Mouse (Mus musculus): ENCODE results near the gene Treml1. TPM values are rescaled to one million over a fixed set of nuclear protein-coding genes. Genes with fewer than 3 reads are reported as not detected.
A peak's percentile ranks its signal among the peaks of the same experiment; 100 is the strongest.

Gene Treml1
- polyA plus RNA-seq, 1 experiment from 2014 or later = 15.8 TPM

DNA sequence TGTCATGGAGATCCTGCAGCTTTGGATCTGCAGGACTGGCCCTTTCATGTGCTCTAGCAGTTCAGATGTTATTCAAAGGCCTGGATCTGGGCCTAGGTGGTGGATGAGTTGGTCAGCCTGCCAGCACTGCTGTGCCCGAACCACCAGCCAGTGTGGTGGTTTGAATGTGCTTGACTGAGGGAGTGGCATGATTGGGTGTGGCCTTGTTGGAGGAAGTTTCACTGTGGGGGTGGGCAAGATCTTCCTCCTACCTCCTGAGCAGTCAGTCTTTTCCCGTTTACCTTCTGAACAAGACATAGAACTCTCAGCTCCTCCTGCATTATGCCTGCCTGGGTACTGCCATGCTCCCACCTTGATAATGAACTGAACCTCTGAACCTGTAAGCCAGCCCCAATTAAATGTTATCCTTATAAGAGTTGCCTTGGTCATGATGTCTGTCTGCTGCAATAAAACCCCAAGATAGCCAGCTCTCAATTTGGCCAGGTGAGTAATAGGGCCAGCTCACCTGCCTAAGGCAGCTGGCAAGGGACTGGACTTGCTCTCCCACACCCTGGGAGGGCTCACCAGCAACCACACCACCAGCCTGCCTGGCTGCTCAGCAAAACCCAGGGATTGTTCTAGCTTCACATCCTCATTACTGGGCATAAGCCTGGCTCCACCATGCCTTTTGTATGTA, 26.2 kb downstream of the Treml1 start:
- ATAC-seq (ENCODE audit: insufficient read depth) = no peak
- Histone ChIP-seq H3K9me3 (replicated peaks) (no peaks in the 10 kb centered on the region), H3K36me3 (replicated peaks) (peaks cover 54% of the 10 kb centered on the region), H3K27me3 (no peaks in the 10 kb centered on the region), H3K4me3 (replicated peaks) (no peak overlapping the region), H3K27ac (replicated peaks) (no peak overlapping the region), H3K9ac (no peak overlapping the region), H3K4me2 (no peak overlapping the region), H3K4me1 (replicated peaks) (peaks cover 7% of the 10 kb centered on the region)
- 19% methylated on average over 2 of the region's 2 CpGs for WGBS (ENCODE audit: insufficient replicate concordance)

DNA sequence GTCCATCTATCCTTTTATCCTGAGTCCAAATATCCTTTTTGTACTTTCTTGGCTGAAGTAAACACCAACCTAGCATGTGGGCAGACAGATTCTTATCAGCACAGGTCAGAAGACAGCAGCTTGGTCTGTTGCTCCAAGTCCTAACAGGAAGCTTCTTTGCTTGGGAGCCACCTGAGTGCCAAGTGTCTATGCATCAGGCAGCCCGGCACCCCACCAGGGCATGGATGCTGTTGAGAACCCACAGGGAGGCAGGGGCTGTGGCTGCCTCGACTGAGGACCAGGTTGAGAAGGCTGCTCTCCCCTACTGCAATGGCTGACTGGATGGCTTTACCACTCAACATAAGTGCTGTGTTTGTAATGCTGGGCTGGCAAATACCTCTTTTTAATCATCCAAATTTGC, 28.9 kb downstream of the Treml1 start:
- Histone ChIP-seq H3K9ac (no peak overlapping the region), H3K27ac (replicated peaks) (no peak overlapping the region), H3K4me3 (replicated peaks) (no peak overlapping the region), H3K27me3 (no peaks in the 10 kb centered on the region), H3K36me3 (replicated peaks) (peaks cover 81% of the 10 kb centered on the region), H3K4me2 (no peak overlapping the region), H3K4me1 (replicated peaks) (peaks cover 7% of the 10 kb centered on the region), H3K9me3 (replicated peaks) (no peaks in the 10 kb centered on the region)
- 82% methylated on average over 2 of the region's 2 CpGs for WGBS (ENCODE audit: insufficient replicate concordance)
- ATAC-seq (ENCODE audit: insufficient read depth) = no peak

DNA sequence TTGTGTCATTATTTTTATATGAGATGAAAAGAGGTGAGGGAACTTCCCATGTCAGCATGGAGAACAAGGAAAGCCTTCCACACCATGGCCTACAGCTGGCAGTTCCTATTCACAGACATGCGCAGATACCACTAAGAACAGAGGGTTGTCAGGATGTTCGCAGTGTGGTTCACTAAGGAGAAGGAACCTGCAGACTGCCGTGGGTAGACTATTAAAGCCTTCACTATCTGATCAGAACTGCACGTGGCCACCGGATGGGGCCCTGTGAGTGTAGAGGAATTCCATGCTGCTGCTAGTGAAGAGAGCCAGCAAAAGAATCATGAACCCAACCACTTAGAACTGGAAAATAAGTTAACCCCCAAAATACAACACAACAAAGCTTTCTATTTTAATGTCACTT, 29.7 kb downstream of the Treml1 start:
- Histone ChIP-seq H3K36me3 (replicated peaks) (peaks cover 89% of the 10 kb centered on the region), H3K9ac (no peak overlapping the region), H3K27me3 (no peaks in the 10 kb centered on the region), H3K9me3 (replicated peaks) (no peaks in the 10 kb centered on the region), H3K4me1 (replicated peaks) (peaks cover 7% of the 10 kb centered on the region), H3K4me3 (replicated peaks) (no peak overlapping the region), H3K4me2 (no peak overlapping the region), H3K27ac (replicated peaks) (no peak overlapping the region)
- WGBS (ENCODE audit: insufficient replicate concordance) = 50% methylated on average over 5 of the region's 5 CpGs
- no peak for ATAC-seq (ENCODE audit: insufficient read depth)

DNA sequence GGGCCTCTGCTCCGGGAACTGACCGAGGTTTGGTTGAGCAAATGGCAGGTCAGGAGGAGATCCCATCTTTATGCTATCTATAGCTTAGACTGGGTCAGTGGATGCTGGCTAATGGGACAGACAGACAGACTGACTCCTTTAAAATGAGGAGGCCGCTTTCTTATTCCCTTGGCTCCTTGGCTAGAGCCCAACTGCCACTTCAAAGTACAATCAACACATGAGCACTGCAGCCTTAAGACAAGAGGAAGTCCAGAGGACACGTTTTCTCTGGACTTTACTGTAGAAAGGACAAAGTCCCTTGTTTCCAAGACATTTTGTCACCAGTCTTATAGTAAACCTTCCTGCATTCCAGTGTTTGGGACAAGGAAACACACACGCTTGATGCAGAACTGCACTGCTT, 31.7 kb downstream of the Treml1 start:
- WGBS (ENCODE audit: insufficient replicate concordance) = 86% methylated on average over 5 of the region's 5 CpGs
- no peaks in the 10 kb centered on the region for H3K4me1 ChIP-seq (replicated peaks)

DNA sequence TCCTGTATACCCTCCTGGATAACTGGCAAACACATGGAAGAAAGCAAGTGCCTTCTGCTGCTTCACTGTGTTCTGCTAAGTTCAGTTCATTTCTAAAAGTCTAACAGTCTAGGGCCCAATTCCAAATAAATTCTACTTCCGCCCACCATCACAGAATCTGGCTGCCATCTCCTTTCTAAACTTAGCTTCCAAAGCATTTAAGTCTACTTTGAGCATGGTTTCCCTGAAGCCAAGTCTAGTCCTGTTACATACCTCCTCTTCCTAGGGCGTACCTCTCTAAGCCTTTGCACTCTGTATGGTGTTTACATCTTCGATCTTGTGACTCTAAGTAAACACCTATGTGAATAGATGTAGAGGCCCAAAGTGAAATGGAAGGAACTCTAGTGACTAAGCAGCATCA, 32.9 kb downstream of the Treml1 start:
- 86% methylated on average over 3 of the region's 3 CpGs for WGBS (ENCODE audit: insufficient replicate concordance)
- no peak for ATAC-seq (ENCODE audit: insufficient read depth)
- Histone ChIP-seq H3K36me3 (replicated peaks) (peaks cover 100% of the 10 kb centered on the region), H3K27me3 (no peaks in the 10 kb centered on the region), H3K27ac (replicated peaks) (no peak overlapping the region), H3K4me1 (replicated peaks) (no peaks in the 10 kb centered on the region), H3K4me3 (replicated peaks) (no peak overlapping the region), H3K9ac (no peak overlapping the region), H3K4me2 (no peak overlapping the region), H3K9me3 (replicated peaks) (no peaks in the 10 kb centered on the region)

More for the DNA sequence above, 31.7 kb downstream of the Treml1 start:
- no peaks in the 10 kb centered on the region for H3K9me3 ChIP-seq (replicated peaks)
- no peak overlapping the region for H3K9ac ChIP-seq
- no peak overlapping the region for H3K4me3 ChIP-seq (replicated peaks)
- no peak overlapping the region for H3K4me2 ChIP-seq
- no peak overlapping the region for H3K27ac ChIP-seq (replicated peaks)
- H3K27me3 ChIP-seq = no peaks in the 10 kb centered on the region
- ATAC-seq (ENCODE audit: insufficient read depth) = no peak
- peaks cover 100% of the 10 kb centered on the region for H3K36me3 ChIP-seq (replicated peaks)

DNA sequence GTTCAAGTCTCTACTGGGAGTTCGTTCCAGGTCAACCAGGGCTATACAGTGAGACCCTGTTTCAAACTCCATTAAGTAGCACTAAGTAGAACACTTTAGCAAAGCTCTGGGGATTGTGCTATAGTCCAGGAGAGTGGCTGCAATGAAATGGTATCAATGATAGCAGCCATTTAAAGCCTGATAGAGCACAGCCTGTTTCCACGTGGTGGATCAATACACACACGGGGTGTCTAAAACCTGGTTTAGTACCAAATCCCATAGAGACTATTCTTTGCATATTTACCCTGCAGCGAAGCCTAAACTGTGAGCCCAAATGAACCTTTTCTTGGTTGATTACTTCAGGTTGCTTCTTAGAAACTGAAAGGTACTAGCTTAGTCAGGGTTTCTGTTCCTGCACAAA, 42.0 kb downstream of the Treml1 start:
- no peak for ATAC-seq (ENCODE audit: insufficient read depth)
- Histone ChIP-seq H3K27me3 (no peaks in the 10 kb centered on the region), H3K27ac (replicated peaks) (no peak overlapping the region), H3K36me3 (replicated peaks) (peaks cover 55% of the 10 kb centered on the region), H3K4me2 (no peak overlapping the region), H3K9me3 (replicated peaks) (no peaks in the 10 kb centered on the region), H3K4me3 (replicated peaks) (no peak overlapping the region), H3K9ac (no peak overlapping the region), H3K4me1 (replicated peaks) (peaks cover 48% of the 10 kb centered on the region)
- 84% methylated on average over 4 of the region's 4 CpGs for WGBS (ENCODE audit: insufficient replicate concordance)

DNA sequence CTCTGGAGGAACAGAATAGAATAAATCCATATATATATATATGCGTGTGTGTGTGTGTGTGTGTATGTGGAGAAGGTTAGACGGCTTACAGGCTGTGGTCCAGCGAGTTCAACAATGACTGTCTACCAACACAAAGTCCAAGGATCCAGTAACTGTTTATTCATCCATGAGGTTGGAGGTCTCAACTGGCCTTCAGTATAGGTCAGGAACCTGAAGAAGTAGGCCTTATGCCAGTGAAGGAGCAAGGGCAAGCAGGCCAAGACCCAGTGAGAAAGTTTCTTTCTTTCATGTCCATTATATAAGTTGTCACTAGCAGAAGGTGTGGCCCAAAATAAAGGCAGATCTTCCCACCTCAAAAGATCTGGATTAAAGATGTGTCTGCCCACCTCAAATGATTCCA, 43.0 kb downstream of the Treml1 start:
- Histone ChIP-seq H3K4me1 (replicated peaks) (peaks cover 58% of the 10 kb centered on the region), H3K9ac (no peak overlapping the region)

DNA sequence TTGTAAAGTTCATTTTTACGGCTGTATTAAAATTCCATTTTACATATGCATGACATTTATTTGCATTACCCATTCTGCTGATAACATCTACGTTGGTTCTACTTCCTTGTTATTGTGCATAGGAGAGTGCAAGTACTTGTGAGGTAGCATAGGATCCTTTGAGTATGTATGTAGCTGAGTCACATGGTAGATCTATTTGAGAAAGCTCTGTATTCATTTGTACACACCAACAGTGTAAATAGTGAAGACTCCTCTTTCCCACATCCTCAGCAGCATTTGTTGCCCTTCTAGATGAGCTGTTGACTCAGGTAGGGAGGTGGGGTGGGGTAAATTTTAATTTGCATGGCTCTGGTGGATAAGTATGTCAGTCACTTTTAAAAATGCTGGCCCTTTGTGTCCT, 44.1 kb downstream of the Treml1 start:
- ATAC-seq (ENCODE audit: insufficient read depth) = no peak
- Histone ChIP-seq H3K27ac (replicated peaks) (peak overlapping the region; percentile 69), H3K4me3 (replicated peaks) (no peak overlapping the region), H3K27me3 (no peaks in the 10 kb centered on the region), H3K4me1 (replicated peaks) (peaks cover 65% of the 10 kb centered on the region), H3K4me2 (peak overlapping the region; percentile 35; the same call in 1 of the 2 replicates), H3K9ac (no peak overlapping the region), H3K9me3 (replicated peaks) (no peaks in the 10 kb centered on the region), H3K36me3 (replicated peaks) (peaks cover 33% of the 10 kb centered on the region)
- 63% methylated on average over 2 of the region's 2 CpGs for WGBS (ENCODE audit: insufficient replicate concordance)

More for the DNA sequence above, 43.0 kb downstream of the Treml1 start:
- H3K27me3 ChIP-seq = no peaks in the 10 kb centered on the region
- no peak for ATAC-seq (ENCODE audit: insufficient read depth)
- H3K9me3 ChIP-seq (replicated peaks) = no peaks in the 10 kb centered on the region
- no peak overlapping the region for H3K4me3 ChIP-seq (replicated peaks)
- no peak overlapping the region for H3K4me2 ChIP-seq
- peaks cover 44% of the 10 kb centered on the region for H3K36me3 ChIP-seq (replicated peaks)
- H3K27ac ChIP-seq (replicated peaks) = no peak overlapping the region
- 81% methylated on average over 3 of the region's 3 CpGs for WGBS (ENCODE audit: insufficient replicate concordance)

DNA sequence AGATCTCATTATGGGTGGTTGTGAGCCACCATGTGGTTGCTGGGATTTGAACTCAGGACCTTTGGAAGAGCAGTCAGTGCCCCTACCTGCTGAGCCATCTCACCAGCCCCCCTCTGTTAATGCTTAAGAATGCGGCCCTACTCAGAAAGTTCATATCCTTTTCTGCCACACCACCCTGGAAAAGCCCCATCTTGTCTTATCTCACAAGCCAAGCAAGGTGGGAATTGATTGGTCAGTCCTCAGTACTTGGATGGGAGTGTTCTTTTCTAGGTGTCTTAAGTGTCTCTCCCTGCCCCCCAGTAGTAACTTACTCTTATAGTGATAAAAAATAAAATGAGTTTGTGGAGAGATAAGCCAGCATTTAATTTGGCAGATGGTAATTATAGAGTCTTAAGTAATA, 45.0 kb downstream of the Treml1 start:
- Histone ChIP-seq H3K36me3 (replicated peaks) (peaks cover 25% of the 10 kb centered on the region), H3K4me1 (replicated peaks) (peaks cover 62% of the 10 kb centered on the region), H3K4me2 (peak overlapping the region; percentile 35), H3K4me3 (replicated peaks) (no peak overlapping the region), H3K9me3 (replicated peaks) (no peaks in the 10 kb centered on the region), H3K27ac (replicated peaks) (peak overlapping the region; percentile 69), H3K9ac (no peak overlapping the region), H3K27me3 (no peaks in the 10 kb centered on the region)
- no peak for ATAC-seq (ENCODE audit: insufficient read depth)
- 17% methylated on average over 1 of the region's 1 CpGs for WGBS (ENCODE audit: insufficient replicate concordance)

DNA sequence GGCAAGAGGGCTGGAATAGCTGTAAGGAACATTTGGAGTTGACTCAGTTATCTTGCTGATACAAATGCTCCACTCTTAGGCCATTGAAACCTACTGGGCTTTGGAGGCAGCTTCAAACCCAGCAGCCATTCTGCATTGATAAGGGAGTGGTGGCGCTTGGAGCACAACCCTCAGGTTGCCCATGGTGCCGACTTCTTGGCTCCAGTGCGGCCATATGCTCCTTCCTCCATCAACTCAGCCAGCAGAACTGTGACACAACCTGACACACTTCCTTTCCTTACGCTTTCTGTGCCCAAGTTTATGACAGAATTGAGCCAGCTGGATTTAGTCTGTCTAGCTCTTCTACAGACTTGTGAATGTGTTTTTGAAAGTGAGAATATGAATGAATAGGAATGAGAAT, 47.4 kb downstream of the Treml1 start:
- ATAC-seq (ENCODE audit: insufficient read depth) = no peak
- peaks cover 67% of the 10 kb centered on the region for H3K4me1 ChIP-seq (replicated peaks)
- peak overlapping the region; percentile 82 for H3K4me2 ChIP-seq
- peak overlapping the region; percentile 100 for H3K27ac ChIP-seq (replicated peaks)
- WGBS (ENCODE audit: insufficient replicate concordance) = 21% methylated on average over 4 of the region's 4 CpGs
- peak overlapping the region; percentile 94 for H3K4me3 ChIP-seq (replicated peaks)
- H3K9ac ChIP-seq = peak overlapping the region; percentile 98
- no peaks in the 10 kb centered on the region for H3K27me3 ChIP-seq
- no peaks in the 10 kb centered on the region for H3K9me3 ChIP-seq (replicated peaks)
- H3K36me3 ChIP-seq (replicated peaks) = peaks cover 22% of the 10 kb centered on the region

DNA sequence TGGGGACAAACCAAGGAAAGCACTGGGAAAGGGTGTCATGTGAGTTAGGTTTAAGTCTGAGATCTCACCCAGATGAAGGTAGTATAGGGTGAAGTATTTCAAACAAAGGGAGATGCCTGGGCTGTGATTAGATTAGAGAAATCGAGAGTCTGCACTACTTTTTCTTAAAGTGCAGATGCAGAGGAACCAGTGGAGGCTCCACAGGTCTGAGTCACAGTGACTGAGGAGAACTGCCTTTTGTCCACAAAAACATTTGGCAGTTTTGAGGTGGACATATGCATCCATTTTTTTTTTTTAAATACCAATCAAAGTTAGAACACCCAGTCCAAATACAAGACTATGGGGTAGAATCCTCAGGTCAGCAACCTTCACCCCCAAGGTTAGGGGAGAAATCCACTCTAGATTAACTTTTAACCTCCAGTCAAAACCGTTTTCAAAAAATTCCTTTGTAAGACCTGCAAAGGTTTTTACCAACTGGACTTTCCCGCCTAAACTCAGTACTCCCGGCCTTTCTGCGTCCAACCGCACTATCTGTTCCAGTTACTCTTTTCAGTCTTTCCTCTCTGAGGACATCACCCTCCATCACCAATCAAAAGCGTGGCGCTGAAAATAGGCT, 48.3 kb downstream of the Treml1 start:
- Histone ChIP-seq H3K9ac (peak overlapping the region; percentile 98), H3K4me2 (peak overlapping the region; percentile 82), H3K27ac (replicated peaks) (peak overlapping the region; percentile 100), H3K27me3 (no peaks in the 10 kb centered on the region), H3K4me3 (replicated peaks) (peak overlapping the region; percentile 94), H3K9me3 (replicated peaks) (no peaks in the 10 kb centered on the region), H3K36me3 (replicated peaks) (peaks cover 24% of the 10 kb centered on the region), H3K4me1 (replicated peaks) (peaks cover 62% of the 10 kb centered on the region)
- 4% methylated on average over 8 of the region's 8 CpGs for WGBS (ENCODE audit: insufficient replicate concordance)
- ATAC-seq (ENCODE audit: insufficient read depth) = no peak

All from liver, embryonic 15.5 days (tissue).